Mouse (Mus musculus) ES-E14 (cell line): Measurements from ENCODE around the gene Epb41.

Experiments used
- CHD2 ChIP-seq: IDR thresholded peaks from 2 replicates; pipeline ENCODE4 v1.6.1; 2014; ENCODE audit warnings: mild to moderate bottlenecking, low read depth, low read length, inconsistent platforms
- HCFC1 ChIP-seq: IDR thresholded peaks from 2 replicates; pipeline ENCODE4 v1.6.1; 2012; ENCODE audit warnings: low read length, inconsistent platforms, borderline replicate concordance; ENCODE audit not compliant: insufficient read depth
- MAFK ChIP-seq: IDR thresholded peaks from 2 replicates; pipeline ENCODE4 v1.6.1; 2014; ENCODE audit warnings: mild to moderate bottlenecking, low read depth, low read length, inconsistent platforms; ENCODE audit not compliant: insufficient read depth
- ZC3H11A ChIP-seq: IDR thresholded peaks from 2 replicates; pipeline ENCODE4 v1.6.1; 2012; ENCODE audit warnings: low read depth, mild to moderate bottlenecking, inconsistent platforms, low read length, borderline replicate concordance

- TF ChIP-seq CHD2 (no peak), HCFC1 (no peak), MAFK (no peak), ZC3H11A (no peak)
Observed at GRCm38 (mm10) chr4:132062289-132062688, 12.8 kb downstream of the Epb41 start.
